Mouse (Mus musculus) induced T-regulatory cell, adult 2 months (primary cell): ENCODE results near the gene Cdh12.
"Not testable (repeated sequence)": the region's sequence is repeated elsewhere in the genome, so short reads cannot be mapped to it uniquely, and the experiment has no call there.

ENCODE experiments used
- DNase-seq: peaks from one replicate; pipeline ENCODE4 v3.0.0-alpha.2; 2012; ENCODE audit warnings: low read depth

Cdh12 gene

DNA sequence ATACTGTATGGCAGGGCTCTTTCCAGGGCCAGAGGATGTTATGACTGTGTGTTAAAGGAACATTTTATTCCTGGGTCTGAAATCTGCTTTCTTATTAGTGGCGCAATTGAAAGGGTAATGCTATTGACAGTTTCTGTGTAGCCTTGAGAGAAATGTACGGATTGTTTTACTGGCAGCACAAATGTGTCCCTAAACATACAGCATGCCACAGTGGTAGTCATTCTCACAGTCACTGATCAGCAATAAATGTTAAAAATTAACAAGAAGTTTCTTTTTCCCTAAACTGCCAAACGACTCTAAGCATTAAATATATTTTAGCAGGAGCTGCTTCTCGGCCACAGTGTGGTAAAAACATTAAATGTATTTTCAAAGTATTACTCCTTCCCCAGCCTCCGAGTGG, 926.4 kb downstream of the Cdh12 start:
- no peak for DNase-seq

DNA sequence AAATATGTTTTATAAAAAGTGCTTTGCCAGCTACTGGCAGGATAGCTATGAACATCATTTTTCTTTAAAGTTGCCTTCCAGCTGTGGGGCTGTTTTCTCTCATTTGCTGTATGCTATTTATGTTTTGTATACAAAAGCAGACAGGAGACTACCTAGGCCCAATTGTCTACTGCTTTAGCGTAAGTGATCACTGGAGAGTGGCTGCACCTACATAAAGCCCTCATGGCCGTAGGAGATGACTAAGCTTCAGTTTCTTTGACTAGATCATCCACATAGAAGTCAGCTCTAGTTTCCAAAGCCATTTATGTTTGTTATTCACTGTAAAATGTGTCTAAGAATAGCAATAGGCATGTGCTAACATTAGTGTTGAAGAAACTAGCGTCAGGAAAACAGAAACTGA, 926.8 kb downstream of the Cdh12 start:
- DNase-seq = no peak

DNA sequence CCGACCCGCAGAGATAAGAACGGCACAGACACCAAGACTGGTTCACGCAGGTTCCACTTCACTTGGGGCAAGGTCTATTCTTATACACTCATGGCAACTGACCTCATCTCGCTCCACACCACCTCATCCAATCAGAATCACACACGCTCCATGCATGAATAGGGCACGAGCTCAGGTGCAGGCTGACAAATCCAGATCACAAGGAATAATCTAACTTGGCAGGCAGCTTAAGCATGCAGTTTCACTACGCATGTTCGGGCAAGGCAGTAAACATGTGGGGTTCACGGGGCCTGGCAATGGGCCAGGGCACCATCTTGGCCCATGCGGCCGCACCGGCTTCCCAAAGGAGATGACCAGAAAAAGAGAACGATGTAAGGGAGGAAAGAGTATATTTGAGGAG, 942.4 kb downstream of the Cdh12 start:
- not testable (repeated sequence) for DNase-seq

DNA sequence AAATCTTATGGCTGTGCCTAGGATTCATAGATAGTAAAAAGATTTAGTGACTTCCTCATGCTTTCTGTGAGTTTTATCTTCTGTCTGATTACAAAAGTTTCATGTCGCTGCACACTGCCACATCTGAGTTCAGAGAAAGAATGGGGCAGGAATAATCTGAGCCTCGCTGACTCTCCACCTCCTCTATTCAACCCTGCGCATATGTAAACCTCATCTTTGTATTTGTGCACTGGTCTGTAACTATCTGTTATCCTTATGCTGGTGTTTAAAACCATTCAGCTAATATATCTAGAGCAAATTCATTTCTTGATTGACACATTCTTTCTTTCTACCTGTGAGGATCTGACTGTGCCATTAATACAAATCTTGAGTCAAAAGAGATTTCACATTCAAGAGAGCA, 944.0 kb downstream of the Cdh12 start:
- no peak for DNase-seq

DNA sequence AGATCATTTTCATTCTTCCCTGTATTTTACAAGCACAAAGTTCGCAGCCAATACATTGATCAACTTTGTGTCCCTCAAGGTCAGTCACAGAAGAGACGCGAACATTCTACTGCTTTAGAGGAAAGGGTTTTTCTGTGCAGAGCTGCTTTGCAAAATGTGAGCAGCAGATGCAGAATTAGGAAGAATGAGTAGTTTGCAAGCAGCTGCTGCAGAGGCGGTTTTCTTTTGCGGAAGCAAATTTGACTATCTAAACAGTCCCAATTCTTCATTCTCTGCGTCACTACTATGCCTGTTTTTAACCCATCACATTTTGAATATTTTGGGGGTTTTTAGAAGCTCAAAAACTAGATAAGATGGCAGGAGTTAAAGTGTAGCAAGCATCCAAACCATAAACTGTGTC, 956.1 kb downstream of the Cdh12 start:
- no peak for DNase-seq

DNA sequence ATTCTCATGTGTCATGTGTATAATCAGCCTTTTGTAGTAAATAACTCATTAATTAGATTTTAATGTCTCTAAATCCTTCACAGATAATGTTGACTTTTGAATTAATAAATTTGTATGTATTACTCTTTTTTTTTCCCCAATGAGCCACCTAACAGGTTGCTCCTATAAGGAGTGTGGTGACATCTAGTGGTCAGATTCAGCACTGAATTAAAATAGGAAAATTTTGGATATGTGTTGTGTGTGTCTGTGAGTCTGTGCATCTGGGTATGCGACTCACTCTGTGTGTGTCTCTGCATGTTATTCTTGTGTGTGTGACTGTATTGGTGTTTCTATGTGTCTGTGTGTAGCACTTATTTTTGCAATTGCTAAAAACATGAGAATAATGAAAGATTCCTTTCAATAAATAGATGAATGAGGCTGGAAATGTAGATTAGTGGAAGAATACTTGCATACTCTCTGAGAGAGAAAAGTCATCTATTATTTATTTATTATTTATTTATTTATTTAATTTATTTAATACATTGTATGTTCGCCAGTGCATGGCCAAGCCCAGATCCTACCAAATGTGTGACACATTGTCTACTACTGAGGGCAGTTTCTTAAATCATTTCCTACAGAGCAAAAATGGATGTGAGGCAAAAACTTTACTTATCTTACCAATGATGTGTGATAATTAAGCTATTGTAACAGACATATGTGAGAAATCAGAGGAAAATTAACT, 958.4 kb downstream of the Cdh12 start:
- DNase-seq = peak; percentile 4

DNA sequence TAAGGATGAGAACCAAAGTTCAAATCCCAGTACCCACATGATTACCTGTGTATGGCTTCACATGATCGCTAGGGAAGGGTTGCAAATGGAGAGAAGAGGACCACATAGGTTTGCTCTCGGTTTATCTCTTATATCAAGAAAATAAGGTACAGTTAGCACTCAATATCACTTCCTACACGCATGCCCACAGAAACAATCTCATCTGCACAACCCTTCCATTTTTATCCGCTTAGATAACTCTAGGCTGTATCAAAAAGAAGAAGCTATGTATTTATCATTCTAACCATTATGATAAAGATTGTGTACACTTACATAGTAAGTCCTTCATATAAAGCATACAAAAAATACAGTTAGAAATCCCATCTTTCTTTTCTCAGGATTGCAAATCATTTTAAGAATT, 988.3 kb downstream of the Cdh12 start:
- no peak for DNase-seq

DNA sequence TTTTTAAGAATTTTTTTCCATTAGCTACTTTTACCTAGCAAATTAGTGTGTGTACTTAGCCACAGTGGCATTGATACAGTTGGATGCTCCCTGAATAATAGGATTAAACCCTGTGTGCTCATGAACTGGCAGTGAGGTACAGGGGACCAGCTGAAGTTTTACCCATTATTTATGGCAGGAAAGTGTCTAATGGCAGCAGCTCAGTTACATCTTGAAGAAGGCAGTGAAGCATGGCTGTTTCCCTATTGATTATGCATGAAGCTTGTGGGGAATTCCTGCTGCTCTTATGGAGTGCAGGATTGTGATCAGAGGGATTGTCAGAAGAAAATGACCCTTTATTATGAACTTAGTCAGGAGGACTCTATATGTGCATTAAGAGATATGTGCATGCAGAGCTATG, 988.9 kb downstream of the Cdh12 start:
- DNase-seq = no peak

DNA sequence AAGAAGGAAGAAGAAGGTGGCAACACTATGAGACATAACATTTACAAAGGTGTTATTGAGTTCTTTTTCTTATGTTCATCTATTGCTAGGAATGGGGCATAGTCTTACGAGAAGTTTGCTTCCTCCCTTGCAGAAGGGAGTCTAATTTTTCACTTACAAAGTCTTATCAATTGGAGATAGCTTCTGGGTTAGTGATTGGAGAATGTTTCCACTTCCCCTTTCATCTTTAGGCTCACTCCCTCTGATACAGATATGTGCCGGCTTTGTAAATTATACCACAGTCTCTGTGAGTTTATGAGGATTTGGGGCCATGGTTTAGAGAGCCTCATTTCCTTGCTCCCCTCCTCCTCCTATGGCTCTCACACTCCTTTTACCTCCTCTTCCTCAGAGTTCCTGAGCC, 1009.0 kb downstream of the Cdh12 start:
- DNase-seq = no peak

DNA sequence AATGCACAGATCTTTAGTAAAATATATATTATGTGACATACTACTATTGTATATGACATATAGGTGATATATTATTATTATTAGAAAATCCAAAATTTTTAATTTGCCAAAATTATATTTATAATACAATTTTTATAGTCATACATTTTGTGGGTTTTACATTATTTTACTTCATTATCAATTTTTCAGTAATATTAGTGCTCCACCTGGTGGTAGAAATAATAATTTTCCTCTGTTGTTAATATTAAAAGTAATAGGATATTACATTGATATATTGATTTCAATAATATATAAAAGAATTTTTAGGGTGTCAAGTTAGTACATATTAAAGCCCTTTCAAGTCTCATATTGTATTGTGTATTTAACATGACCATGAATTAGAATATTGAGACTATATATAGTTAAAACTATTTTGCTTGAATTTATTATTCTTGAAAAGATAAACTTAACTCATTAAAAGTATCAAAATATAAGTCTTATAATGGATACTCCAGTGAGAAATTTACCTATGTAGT, 1070.3 kb downstream of the Cdh12 start:
- DNase-seq = no peak

DNA sequence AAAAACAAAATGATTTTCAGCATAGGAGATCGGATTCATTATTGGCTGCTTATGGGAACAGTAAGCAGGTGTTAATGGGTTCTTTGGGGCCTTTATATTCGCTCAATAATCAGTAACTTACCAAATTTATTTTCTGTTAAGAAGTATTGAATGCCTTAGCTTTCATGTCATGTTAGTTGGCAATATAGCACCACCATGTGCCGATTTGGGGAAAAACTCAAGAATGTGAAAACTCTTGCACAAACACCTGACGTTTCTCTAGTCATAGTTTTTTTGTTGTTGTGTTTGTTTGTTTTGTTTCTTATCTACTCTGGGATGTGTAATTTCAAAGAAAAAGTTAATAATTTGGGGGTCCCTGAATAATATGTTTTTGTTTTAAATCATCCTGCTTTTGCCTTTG, 1081.7 kb downstream of the Cdh12 start:
- DNase-seq = no peak

DNA sequence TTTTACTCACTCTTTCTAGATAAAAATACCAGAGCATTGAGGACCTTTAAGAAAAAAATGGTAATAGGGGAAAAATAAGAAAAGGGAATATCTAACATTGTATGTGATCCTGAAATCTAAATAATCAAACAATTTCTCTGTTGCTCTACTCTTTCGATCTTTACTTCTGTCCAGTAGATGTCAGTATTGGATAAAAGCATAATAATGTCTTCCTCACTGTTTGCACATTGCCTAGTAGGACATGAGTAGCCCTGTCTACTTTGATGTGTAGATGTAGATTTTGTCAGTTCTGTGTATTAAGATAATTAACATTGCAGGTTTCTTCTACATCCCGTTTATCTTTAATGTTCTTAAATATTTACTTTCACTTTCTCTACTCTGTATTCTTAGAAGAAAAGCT, 1087.8 kb downstream of the Cdh12 start:
- DNase-seq = no peak

DNA sequence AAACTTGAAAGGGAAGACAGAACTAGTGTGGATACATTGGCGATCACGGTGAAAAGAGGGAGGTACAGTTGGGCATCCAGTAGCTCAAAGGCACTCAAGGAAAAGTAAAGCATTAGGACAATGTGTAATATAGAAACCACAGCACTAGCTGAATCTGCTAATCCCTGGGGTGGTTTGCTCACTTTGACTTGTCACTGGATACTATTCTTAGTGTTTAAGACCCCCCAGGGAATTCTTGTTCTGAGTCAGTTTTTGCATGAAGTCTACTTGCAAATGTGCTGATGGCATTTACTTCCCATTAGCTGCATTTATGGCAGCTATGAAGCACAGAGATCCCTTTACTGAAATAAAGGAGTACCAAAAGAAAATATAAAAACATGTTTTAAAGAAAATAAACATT, 1095.7 kb downstream of the Cdh12 start:
- no peak for DNase-seq

DNA sequence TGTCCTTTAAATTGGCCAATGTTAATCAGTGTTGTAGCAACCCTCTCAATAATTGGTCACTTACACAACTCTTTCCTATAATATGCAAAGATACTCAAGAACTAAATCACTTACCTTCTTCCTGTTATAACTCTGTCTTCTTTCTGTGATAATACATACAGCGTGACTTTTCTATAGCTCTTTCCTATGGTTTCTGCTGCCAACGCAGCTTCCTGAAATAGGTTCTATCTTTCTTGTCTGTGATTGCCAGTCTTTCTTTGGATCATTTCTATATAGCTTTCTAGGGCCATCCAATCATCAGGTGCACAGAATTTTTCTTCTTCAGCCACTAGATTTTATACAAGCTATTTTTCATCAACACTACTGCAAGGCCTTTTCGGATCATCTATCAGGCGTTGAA, 1106.9 kb downstream of the Cdh12 start:
- DNase-seq = no peak

DNA sequence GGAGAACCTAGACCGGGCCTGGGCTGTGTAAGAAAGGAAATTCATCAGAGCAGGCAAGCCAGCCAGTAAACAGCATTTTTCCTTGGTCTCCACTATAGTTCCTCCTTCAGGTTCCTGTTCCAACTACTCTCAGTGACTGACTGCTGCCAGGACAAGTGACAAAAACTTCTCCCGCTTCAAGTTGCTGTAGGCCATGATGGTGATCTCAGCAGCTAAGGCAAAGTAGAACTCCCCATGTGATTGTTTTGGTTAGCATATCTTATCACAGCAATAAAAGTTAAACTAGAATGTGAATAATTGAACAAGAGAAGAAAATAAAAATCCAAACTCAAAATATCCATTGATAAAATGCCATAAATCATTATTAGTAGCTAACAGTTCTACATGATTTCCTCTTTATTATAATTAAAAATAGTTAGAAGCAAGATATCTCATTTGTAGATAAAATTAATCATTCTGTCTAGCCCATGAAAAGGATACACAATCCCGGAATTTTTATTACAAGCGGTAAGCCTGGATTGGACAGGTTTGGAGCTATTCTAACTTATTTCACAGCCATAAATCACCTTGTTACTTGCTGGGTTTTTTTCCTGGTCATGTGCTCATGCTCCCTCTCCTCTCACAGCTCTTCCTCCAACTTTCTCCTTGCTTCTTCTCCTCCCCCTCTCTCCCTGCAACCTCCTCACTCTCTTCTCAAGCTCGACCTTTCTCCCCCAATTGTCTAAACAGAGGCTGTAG, 1117.4 kb downstream of the Cdh12 start:
- no peak for DNase-seq

DNA sequence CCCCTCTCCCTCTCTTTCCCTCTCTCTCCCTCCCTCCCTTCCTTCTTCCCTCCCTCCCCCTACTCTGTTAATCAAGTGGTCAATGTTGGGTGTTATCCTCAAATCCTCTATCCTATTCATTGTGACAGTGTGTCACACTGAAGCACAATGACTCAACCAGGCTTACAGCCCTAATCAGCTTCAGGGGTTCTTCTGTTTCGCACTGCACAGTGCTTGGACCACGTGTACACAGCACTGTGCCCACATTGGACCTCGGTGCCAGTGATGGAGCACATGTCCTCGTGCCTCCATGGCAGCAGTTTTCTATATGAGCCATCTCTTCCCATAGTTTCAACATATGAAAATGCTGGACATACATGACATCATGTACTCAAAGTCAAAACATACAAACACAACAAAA, 1155.4 kb downstream of the Cdh12 start:
- DNase-seq = no peak
